Mouse (Mus musculus): ENCODE measurements at regions not wholly inside any gene's neighbourhood (a gene's known extent, or its start where the extent isn't known, plus 50 kb on each side); places are given as distances from the start of the nearest gene placed in this dataset.

DNA sequence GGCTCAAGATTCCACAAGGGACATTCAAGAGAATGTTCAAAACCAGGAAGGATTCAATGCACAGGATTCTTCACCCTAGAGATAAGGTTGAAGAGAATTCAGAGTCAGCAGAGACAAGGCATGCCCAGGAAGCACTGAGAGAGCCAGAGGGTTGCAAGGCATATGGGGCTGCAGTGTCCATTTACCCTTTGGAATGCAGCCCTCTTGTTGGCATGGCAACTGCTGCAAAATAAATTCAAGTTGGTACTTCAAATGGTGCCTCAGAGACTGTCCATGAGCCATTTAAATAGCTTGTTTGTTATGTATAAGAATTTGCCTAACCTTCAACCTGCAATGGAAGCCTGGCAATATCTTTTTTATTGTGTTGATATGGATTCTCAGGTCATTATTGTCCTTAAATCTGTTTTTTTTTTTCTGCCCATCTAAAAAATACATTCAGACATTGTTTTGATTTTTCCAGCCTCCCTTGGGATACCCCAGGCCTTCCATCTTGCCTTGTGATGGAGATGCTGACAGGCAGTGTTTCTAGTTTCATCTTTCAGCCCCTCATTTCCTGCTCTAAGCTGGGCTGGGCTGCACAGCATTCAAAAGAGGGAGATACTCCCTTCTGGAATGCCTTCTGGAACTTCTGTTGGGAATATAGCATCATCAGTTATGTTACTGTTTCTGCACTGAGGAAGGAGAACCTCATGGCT lies 791.9 kb upstream of the 4930452B06Rik start:
- no peak overlapping the region for H3K4me2 ChIP-seq (ENCODE audit: low read depth, low read length)
- H3K27me3 ChIP-seq (ENCODE audit: control insufficient read depth, insufficient read depth, low read length) = no peaks in the 10 kb centered on the region
- no peak for ATAC-seq (ENCODE audit: low read depth)
- no peaks in the 10 kb centered on the region for H3K36me3 ChIP-seq (ENCODE audit: control insufficient read depth, insufficient read depth, low read length)
- H3K4me1 ChIP-seq (ENCODE audit: control insufficient read depth, insufficient read depth, low read length) = no peaks in the 10 kb centered on the region
- H3K9me3 ChIP-seq (ENCODE audit: control insufficient read depth, low read length) = no peaks in the 10 kb centered on the region
- no peak overlapping the region for H3K27ac ChIP-seq (ENCODE audit: low read depth, low read length)
- no peak overlapping the region for H3K4me3 ChIP-seq (ENCODE audit: low read depth, low read length)
- no peak overlapping the region for H3K9ac ChIP-seq (replicated peaks; ENCODE audit: low read depth, low read length)

DNA sequence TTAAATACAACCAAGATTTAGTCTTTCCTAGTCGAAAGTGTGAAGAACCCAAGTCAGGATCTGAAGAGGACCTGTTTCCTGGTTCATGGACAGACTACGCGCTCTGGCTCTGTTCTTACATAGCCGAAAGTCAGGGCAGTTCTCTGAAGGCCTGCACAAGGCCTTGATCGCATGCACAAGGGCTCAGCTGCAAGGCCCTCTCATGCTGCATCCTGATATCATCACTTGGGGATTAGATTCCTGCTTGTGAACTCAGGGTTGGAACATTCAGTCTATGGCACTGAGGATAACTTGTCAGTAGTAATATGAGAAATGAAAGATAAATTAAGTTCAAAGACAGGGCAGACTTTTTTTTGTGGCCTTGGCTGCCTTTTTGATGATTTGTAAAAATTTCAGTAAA lies 789.9 kb upstream of the 4930452B06Rik start:
- no peak for ATAC-seq (ENCODE audit: low read depth)
- Histone ChIP-seq H3K27me3 (ENCODE audit: control insufficient read depth, insufficient read depth, low read length) (no peaks in the 10 kb centered on the region), H3K36me3 (ENCODE audit: control insufficient read depth, insufficient read depth, low read length) (no peaks in the 10 kb centered on the region), H3K4me2 (ENCODE audit: low read depth, low read length) (no peak overlapping the region), H3K4me3 (ENCODE audit: low read depth, low read length) (no peak overlapping the region), H3K27ac (ENCODE audit: low read depth, low read length) (no peak overlapping the region), H3K4me1 (ENCODE audit: control insufficient read depth, insufficient read depth, low read length) (no peaks in the 10 kb centered on the region), H3K9ac (replicated peaks; ENCODE audit: low read depth, low read length) (no peak overlapping the region), H3K9me3 (ENCODE audit: control insufficient read depth, low read length) (no peaks in the 10 kb centered on the region)
- 94% methylated on average over 5 of the region's 5 CpGs for WGBS

DNA sequence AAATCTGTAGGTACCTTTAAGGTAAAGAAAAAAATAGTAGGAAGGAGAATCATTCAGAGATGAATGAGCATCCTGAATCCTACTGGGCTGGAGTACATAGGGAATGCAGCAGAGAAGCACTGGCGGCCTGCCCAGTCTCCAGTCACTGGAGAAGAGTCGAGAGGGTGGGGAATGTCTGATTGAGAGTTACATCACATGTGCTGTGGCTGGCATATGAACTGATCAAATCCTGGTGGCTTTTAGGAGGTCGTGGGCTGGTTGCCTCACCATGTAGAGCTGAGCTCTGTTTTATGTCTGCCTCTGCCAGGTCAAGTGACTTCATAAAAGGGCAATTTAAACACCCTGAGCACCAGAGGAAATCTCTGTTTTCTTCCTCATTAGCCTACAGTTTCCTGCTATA lies 783.9 kb upstream of the 4930452B06Rik start:
- ATAC-seq (ENCODE audit: low read depth) = peak; percentile 24; the same call in 1 of the 2 replicates
- H3K27me3 ChIP-seq (ENCODE audit: control insufficient read depth, insufficient read depth, low read length) = no peaks in the 10 kb centered on the region

DNA sequence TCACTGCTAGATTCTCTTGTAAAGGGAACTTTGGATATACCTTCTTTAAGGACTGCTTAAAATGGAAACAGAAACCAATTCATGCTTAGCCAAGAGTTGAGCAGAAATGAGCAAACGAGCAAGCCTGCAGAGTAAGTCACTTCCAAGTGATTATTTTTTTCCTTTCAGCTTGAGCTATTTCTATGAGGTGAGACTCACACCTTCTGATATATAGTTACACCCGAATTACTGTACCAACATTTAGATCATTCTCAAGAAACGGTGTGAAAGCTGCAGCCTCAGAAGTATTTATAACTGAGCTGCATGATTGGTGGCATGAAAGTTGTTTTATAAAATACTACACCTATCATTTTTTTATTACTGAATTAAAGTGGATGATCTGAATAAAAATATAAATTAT lies 771.9 kb upstream of the 4930452B06Rik start:
- H3K9me3 ChIP-seq (ENCODE audit: control insufficient read depth, low read length) = no peaks in the 10 kb centered on the region
- no peak overlapping the region for H3K4me3 ChIP-seq (ENCODE audit: low read depth, low read length)
- H3K4me1 ChIP-seq (ENCODE audit: control insufficient read depth, insufficient read depth, low read length) = no peaks in the 10 kb centered on the region
- H3K4me2 ChIP-seq (ENCODE audit: low read depth, low read length) = no peak overlapping the region
- H3K27ac ChIP-seq (ENCODE audit: low read depth, low read length) = no peak overlapping the region
- H3K27me3 ChIP-seq (ENCODE audit: control insufficient read depth, insufficient read depth, low read length) = no peaks in the 10 kb centered on the region
- 72% methylated on average over 3 of the region's 3 CpGs for WGBS
- H3K9ac ChIP-seq (replicated peaks; ENCODE audit: low read depth, low read length) = no peak overlapping the region
- no peaks in the 10 kb centered on the region for H3K36me3 ChIP-seq (ENCODE audit: control insufficient read depth, insufficient read depth, low read length)
- no peak for ATAC-seq (ENCODE audit: low read depth)

More for the DNA sequence above, 783.9 kb upstream of the 4930452B06Rik start:
- H3K4me3 ChIP-seq (ENCODE audit: low read depth, low read length) = no peak overlapping the region
- no peak overlapping the region for H3K9ac ChIP-seq (replicated peaks; ENCODE audit: low read depth, low read length)
- no peak overlapping the region for H3K27ac ChIP-seq (ENCODE audit: low read depth, low read length)
- 60% methylated on average over 3 of the region's 3 CpGs for WGBS
- no peak overlapping the region for H3K4me2 ChIP-seq (ENCODE audit: low read depth, low read length)
- H3K4me1 ChIP-seq (ENCODE audit: control insufficient read depth, insufficient read depth, low read length) = no peaks in the 10 kb centered on the region
- H3K36me3 ChIP-seq (ENCODE audit: control insufficient read depth, insufficient read depth, low read length) = no peaks in the 10 kb centered on the region
- no peaks in the 10 kb centered on the region for H3K9me3 ChIP-seq (ENCODE audit: control insufficient read depth, low read length)

DNA sequence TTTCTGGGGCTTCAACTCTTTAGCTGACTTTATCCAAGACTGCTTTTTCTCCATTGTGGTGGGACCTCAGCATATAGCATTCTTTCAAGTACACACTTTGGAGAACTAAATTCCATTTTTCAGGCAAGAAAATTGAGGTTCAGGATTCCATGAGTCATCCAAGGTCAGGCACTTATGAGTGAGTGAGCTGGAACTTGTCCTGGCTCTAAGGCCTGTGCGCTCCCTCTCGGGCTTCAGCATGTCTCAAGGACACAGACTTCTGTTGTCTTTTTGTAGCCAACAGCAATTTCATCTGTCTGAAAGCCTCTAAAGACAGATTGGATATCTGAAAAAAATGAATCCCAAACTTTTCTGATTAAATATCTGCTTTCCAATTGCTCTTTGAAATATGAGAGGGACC lies 769.1 kb upstream of the 4930452B06Rik start:
- 96% methylated on average over 2 of the region's 2 CpGs for WGBS
- no peaks in the 10 kb centered on the region for H3K4me1 ChIP-seq (ENCODE audit: control insufficient read depth, insufficient read depth, low read length)
- no peak for ATAC-seq (ENCODE audit: low read depth)
- no peak overlapping the region for H3K27ac ChIP-seq (ENCODE audit: low read depth, low read length)
- H3K27me3 ChIP-seq (ENCODE audit: control insufficient read depth, insufficient read depth, low read length) = no peaks in the 10 kb centered on the region
- no peaks in the 10 kb centered on the region for H3K36me3 ChIP-seq (ENCODE audit: control insufficient read depth, insufficient read depth, low read length)
- H3K9ac ChIP-seq (replicated peaks; ENCODE audit: low read depth, low read length) = no peak overlapping the region
- H3K4me3 ChIP-seq (ENCODE audit: low read depth, low read length) = no peak overlapping the region
- H3K4me2 ChIP-seq (ENCODE audit: low read depth, low read length) = no peak overlapping the region
- H3K9me3 ChIP-seq (ENCODE audit: control insufficient read depth, low read length) = no peaks in the 10 kb centered on the region

DNA sequence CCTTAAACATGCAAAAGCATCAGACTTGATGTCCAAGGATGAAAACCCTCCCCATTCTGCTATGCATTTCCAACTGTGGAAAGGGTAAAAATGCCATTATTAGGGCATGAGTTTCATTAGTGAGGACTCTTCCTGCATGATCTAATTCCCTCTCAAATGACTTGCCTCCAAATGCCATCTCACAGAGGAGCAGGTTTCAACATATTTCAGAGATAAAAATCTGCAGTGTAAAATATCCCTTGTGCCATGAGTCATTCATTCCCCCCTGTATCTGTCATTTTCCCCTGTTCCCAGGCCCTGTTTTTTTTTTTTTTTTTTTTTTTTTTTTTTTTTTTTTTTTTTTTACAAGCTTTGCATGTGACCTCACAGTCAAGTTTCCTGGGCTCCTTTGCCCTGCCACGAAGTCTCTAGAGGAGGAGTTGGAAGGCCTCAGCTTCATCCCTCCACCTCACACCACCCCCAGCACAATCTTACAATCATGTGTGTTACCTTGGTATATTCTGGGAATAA lies 767.1 kb upstream of the 4930452B06Rik start:
- H3K4me3 ChIP-seq (ENCODE audit: low read depth, low read length) = no peak overlapping the region
- no peaks in the 10 kb centered on the region for H3K4me1 ChIP-seq (ENCODE audit: control insufficient read depth, insufficient read depth, low read length)
- ATAC-seq (ENCODE audit: low read depth) = no peak
- no peak overlapping the region for H3K4me2 ChIP-seq (ENCODE audit: low read depth, low read length)
- 52% methylated on average over 1 of the region's 1 CpGs for WGBS
- H3K27me3 ChIP-seq (ENCODE audit: control insufficient read depth, insufficient read depth, low read length) = no peaks in the 10 kb centered on the region
- no peaks in the 10 kb centered on the region for H3K36me3 ChIP-seq (ENCODE audit: control insufficient read depth, insufficient read depth, low read length)
- no peak overlapping the region for H3K9ac ChIP-seq (replicated peaks; ENCODE audit: low read depth, low read length)
- H3K27ac ChIP-seq (ENCODE audit: low read depth, low read length) = no peak overlapping the region
- H3K9me3 ChIP-seq (ENCODE audit: control insufficient read depth, low read length) = no peaks in the 10 kb centered on the region

DNA sequence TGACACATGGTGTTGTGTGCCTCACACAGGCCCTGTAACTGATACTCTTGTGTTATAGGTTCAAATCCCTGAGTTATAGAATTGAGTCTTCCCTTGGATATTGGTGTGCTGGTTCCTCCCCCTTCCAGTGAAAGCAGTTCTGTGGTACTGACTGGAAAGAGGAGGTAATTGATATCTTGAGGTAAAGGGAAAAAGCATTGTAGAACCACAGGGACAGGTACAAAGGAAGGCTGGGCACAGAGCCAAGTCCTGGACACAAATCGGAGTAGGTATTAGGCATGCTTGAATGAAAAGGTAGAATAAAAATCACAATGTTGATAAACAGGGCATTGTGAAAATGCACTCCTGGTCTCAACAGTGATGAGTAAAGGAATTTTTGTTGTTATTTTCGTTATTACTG lies 765.8 kb upstream of the 4930452B06Rik start:
- 58% methylated on average over 2 of the region's 2 CpGs for WGBS
- no peaks in the 10 kb centered on the region for H3K36me3 ChIP-seq (ENCODE audit: control insufficient read depth, insufficient read depth, low read length)
- H3K4me2 ChIP-seq (ENCODE audit: low read depth, low read length) = no peak overlapping the region
- no peak overlapping the region for H3K4me3 ChIP-seq (ENCODE audit: low read depth, low read length)
- no peak overlapping the region for H3K9ac ChIP-seq (replicated peaks; ENCODE audit: low read depth, low read length)
- H3K9me3 ChIP-seq (ENCODE audit: control insufficient read depth, low read length) = no peaks in the 10 kb centered on the region
- no peak for ATAC-seq (ENCODE audit: low read depth)
- no peaks in the 10 kb centered on the region for H3K4me1 ChIP-seq (ENCODE audit: control insufficient read depth, insufficient read depth, low read length)
- no peak overlapping the region for H3K27ac ChIP-seq (ENCODE audit: low read depth, low read length)
- H3K27me3 ChIP-seq (ENCODE audit: control insufficient read depth, insufficient read depth, low read length) = no peaks in the 10 kb centered on the region

DNA sequence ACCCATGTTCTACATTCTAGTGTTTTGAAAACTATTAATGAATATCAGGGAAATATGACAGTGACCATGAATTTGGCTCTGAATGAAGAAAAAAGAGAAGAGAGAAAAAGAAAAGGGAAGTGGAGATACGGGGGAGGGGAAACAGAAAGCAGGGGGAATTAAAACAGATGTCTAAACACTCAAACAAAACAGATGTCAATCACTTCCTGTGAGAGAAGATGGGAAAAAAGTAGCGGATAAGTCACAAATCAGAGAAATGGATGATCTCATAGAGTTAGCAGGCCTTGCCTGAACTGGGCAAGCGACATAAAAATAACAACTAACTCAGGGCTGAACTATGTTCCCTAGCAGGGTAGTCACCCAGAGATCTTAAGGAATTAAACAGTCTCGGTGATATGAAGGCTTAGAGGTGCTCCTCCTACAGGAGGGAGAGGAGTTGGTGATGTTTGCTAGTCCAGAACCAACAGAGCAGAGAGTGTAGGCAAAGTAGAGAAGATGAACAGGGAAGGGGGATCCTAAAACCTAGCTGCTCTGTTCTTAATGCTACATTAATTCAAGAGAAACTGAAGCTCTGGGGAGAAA lies 745.9 kb upstream of the 4930452B06Rik start:
- H3K27ac ChIP-seq (ENCODE audit: low read depth, low read length) = no peak overlapping the region
- H3K9me3 ChIP-seq (ENCODE audit: control insufficient read depth, low read length) = no peaks in the 10 kb centered on the region
- H3K9ac ChIP-seq (replicated peaks; ENCODE audit: low read depth, low read length) = no peak overlapping the region
- no peak overlapping the region for H3K4me3 ChIP-seq (ENCODE audit: low read depth, low read length)
- H3K36me3 ChIP-seq (ENCODE audit: control insufficient read depth, insufficient read depth, low read length) = no peaks in the 10 kb centered on the region
- WGBS = 78% methylated on average over 4 of the region's 4 CpGs
- no peak for ATAC-seq (ENCODE audit: low read depth)
- no peaks in the 10 kb centered on the region for H3K4me1 ChIP-seq (ENCODE audit: control insufficient read depth, insufficient read depth, low read length)
- H3K4me2 ChIP-seq (ENCODE audit: low read depth, low read length) = no peak overlapping the region
- no peaks in the 10 kb centered on the region for H3K27me3 ChIP-seq (ENCODE audit: control insufficient read depth, insufficient read depth, low read length)

DNA sequence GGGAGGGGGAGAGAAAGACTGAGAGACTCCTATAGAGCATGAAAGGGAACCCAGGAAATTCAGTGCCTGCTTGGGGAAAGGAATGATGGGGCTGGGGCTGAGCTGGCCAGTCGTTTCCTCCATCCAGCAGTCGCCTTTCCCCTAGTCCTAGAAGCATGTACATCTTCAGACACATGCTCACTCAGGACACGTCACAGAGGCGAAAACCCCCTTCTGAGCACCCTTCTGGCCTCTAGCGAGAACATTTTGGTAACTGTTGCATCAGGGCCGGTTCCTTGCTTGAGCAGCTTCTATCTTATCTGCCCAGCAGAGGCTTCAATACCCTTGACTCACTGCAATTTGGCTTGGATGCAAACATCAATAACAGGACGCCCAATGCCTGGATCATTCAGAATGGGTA lies 737.6 kb upstream of the 4930452B06Rik start:
- H3K9ac ChIP-seq (replicated peaks; ENCODE audit: low read depth, low read length) = no peak overlapping the region
- H3K4me1 ChIP-seq (ENCODE audit: control insufficient read depth, insufficient read depth, low read length) = no peaks in the 10 kb centered on the region
- no peaks in the 10 kb centered on the region for H3K36me3 ChIP-seq (ENCODE audit: control insufficient read depth, insufficient read depth, low read length)
- no peak overlapping the region for H3K27ac ChIP-seq (ENCODE audit: low read depth, low read length)
- no peaks in the 10 kb centered on the region for H3K9me3 ChIP-seq (ENCODE audit: control insufficient read depth, low read length)
- WGBS = 90% methylated on average over 7 of the region's 7 CpGs
- no peak overlapping the region for H3K4me2 ChIP-seq (ENCODE audit: low read depth, low read length)
- H3K27me3 ChIP-seq (ENCODE audit: control insufficient read depth, insufficient read depth, low read length) = no peaks in the 10 kb centered on the region
- no peak for ATAC-seq (ENCODE audit: low read depth)
- no peak overlapping the region for H3K4me3 ChIP-seq (ENCODE audit: low read depth, low read length)

Measured in neural tube, embryonic 14.5 days (tissue).